Mouse (Mus musculus) adrenal gland, postnatal 10 days (tissue): ENCODE measurements around the gene Arhgef15. TPM values are rescaled to one million over a fixed set of nuclear protein-coding genes. Genes with fewer than 3 reads are reported as not detected.
A peak's percentile ranks its signal among the peaks of the same experiment; 100 is the strongest.
"Not testable (repeated sequence)": the region's sequence is repeated elsewhere in the genome, so short reads cannot be mapped to it uniquely, and the experiment has no call there.

Source experiments
- DNase-seq: peaks from one replicate; pipeline ENCODE4 v3.0.0; 2021; ENCODE audit warnings: mixed read lengths
- total RNA-seq, 2 experiments: library from RNA; stranded (reverse); gene quantifications; 2 replicates each; pipeline ENCODE4 v1.2.3; 2021

Gene Arhgef15
- total RNA-seq, 2 experiments from 2014 or later = 25.4 to 35.9 TPM

GRCm38 (mm10) chr11:68965845-68966244 is 8.6 kb upstream of the Arhgef15 start:
- peak; percentile 76 for DNase-seq

- no peak for DNase-seq
These were observed 7.8 kb upstream of the Arhgef15 start for GRCm38 (mm10) chr11:68965050-68965449.

- no peak for DNase-seq
These were observed 6.1 kb upstream of the Arhgef15 start for GRCm38 (mm10) chr11:68963405-68963804.

- not testable (repeated sequence) for DNase-seq
These were observed 4.9 kb upstream of the Arhgef15 start for GRCm38 (mm10) chr11:68962159-68962558.

- no peak for DNase-seq
These were observed 4.3 kb upstream of the Arhgef15 start for GRCm38 (mm10) chr11:68961596-68961995.

GRCm38 (mm10) chr11:68957971-68958370 is 691 bp upstream of the Arhgef15 start:
- DNase-seq = no peak

GRCm38 (mm10) chr11:68956697-68957096 is 583 bp downstream of the Arhgef15 start:
- no peak for DNase-seq

GRCm38 (mm10) chr11:68956107-68956506 is 1.2 kb downstream of the Arhgef15 start:
- no peak for DNase-seq

GRCm38 (mm10) chr11:68955473-68955872 is 1.8 kb downstream of the Arhgef15 start:
- no peak for DNase-seq

GRCm38 (mm10) chr11:68954408-68954807 is 2.9 kb downstream of the Arhgef15 start:
- DNase-seq = no peak

- DNase-seq = no peak
These were observed 3.4 kb downstream of the Arhgef15 start for GRCm38 (mm10) chr11:68953903-68954302.

- DNase-seq = no peak
These were observed 9.7 kb downstream of the Arhgef15 start for GRCm38 (mm10) chr11:68947542-68947993.

GRCm38 (mm10) chr11:68946806-68947440 is 10.4 kb downstream of the Arhgef15 start:
- DNase-seq = no peak

- no peak for DNase-seq
These were observed 11.3 kb downstream of the Arhgef15 start for GRCm38 (mm10) chr11:68946001-68946400.

GRCm38 (mm10) chr11:68945245-68945644 is 12.0 kb downstream of the Arhgef15 start:
- DNase-seq = no peak

GRCm38 (mm10) chr11:68942731-68943130 is 14.5 kb downstream of the Arhgef15 start:
- no peak for DNase-seq

GRCm38 (mm10) chr11:68940516-68940915 is 16.8 kb downstream of the Arhgef15 start:
- DNase-seq = no peak

- peak; percentile 90 for DNase-seq
These were observed 17.6 kb downstream of the Arhgef15 start for GRCm38 (mm10) chr11:68939451-68940304.

GRCm38 (mm10) chr11:68936951-68937350 is 20.3 kb downstream of the Arhgef15 start:
- DNase-seq = not testable (repeated sequence)

GRCm38 (mm10) chr11:68933885-68934507 is 23.3 kb downstream of the Arhgef15 start:
- no peak for DNase-seq

GRCm38 (mm10) chr11:68929947-68930346 is 27.3 kb downstream of the Arhgef15 start:
- no peak for DNase-seq

GRCm38 (mm10) chr11:68926981-68927380 is 30.3 kb downstream of the Arhgef15 start, which contains the start of gene Odf4:
TSS of gene Odf4 (minus strand) at chr11:68927081.
- DNase-seq = no peak

GRCm38 (mm10) chr11:68924749-68925148 is 32.5 kb downstream of the Arhgef15 start:
- no peak for DNase-seq
